Mouse (Mus musculus) B cell, adult 67 days (primary cell): ENCODE measurements around the gene Serpina3g. TPM values are rescaled to one million over a fixed set of nuclear protein-coding genes. Genes with fewer than 3 reads are reported as not detected.

Experiments
- total RNA-seq, 2 experiments: library from RNA; stranded (reverse); gene quantifications; 4 replicates each; pipeline ENCODE4 v1.2.4; 2023

Serpina3g gene
- 100 to 1,000 TPM in 1 of 2 experiments, 10 to 100 TPM in 1; 73.0 to 106 TPM for total RNA-seq

GRCm38 (mm10) chr12:104235915-104236314 is at the start of gene Serpina3g:
TSS of gene Serpina3g (plus strand) at chr12:104236245.

DNA sequence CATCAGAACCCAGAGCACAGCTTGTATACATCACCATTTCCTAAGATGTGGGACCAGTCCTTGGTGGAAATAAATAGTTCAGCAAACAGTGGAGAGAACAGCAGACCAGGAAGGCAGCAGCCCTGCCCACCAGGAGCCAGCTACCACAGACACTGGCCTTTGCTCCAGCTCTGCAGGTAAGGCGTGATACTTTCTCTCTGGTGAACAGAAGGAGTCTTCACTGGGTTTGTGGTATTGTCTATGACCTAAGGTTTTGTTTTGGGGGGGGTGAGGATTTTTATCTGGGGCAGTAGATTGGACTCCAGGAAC is 21.6 kb upstream of the Serpina3g start, which contains the start of gene Serpina3f:
Serpina3f (plus strand) TSS at position 100 of the 309 bp plus-strand sequence.

DNA sequence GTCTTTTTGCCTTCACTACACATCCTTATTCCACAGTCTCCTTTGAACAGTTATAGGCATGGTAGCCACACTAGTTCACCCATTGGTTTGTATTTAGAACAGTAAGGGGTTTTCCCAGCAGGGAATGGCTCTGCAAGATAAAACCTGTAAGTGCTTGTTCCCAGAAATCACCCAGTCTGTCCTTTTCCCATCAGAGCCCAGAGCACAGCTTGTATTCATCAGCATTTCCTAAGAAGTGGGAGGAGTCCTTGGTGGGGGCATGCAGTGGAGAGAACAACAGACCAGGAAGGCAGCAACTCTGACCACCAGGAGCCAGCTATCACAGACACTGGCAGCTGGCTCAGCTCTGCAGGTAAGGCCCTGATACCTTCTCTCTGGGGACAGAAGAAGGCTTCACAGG is 26.8 kb downstream of the Serpina3g start, which contains the start of gene Serpina3i:
Serpina3i (plus strand) TSS at position 260 of the 400 bp plus-strand sequence.

Other genes starting within 250 kb of the Serpina3g start
- not detected for gene Serpina11, start 246.3 kb upstream of the Serpina3g start, total RNA-seq
- not detected for gene Serpina9, start 222.5 kb upstream of the Serpina3g start, total RNA-seq
- gene Serpina12, start 191.8 kb upstream of the Serpina3g start, total RNA-seq: not detected
- not detected for gene Serpina5, start 135.1 kb upstream of the Serpina3g start, total RNA-seq
- not detected for gene Serpina3a, start 123.5 kb upstream of the Serpina3g start, total RNA-seq
- gene Serpina3b, start 108.2 kb upstream of the Serpina3g start, total RNA-seq: not detected
- not detected for gene Serpina3c, start 82.4 kb upstream of the Serpina3g start, total RNA-seq
- 1 to 10 TPM; 4.5 to 5.9 TPM for gene Serpina3f, start 21.7 kb upstream of the Serpina3g start, total RNA-seq
- 1 to 10 TPM in 1 of 2 experiments, not detected in 1; 2.7 TPM for gene Serpina3i, start 26.9 kb downstream of the Serpina3g start, total RNA-seq
- not detected for gene Serpina3j, start 78.3 kb downstream of the Serpina3g start, total RNA-seq
- not detected for gene Serpina3k, start 102.2 kb downstream of the Serpina3g start, total RNA-seq
- not detected for gene Serpina3m, start 102.2 kb downstream of the Serpina3g start, total RNA-seq
- gene Serpina3n, start 170.5 kb downstream of the Serpina3g start, total RNA-seq: under 1 TPM in 1 of 2 experiments, not detected in 1; 0.26 TPM
- not detected for gene Gsc, start 237.1 kb downstream of the Serpina3g start, total RNA-seq